Mouse (Mus musculus) olfactory bulb, adult 2 months (tissue): ENCODE measurements around the gene Zfp106.

ENCODE experiments used
- CTCF ChIP-seq: fragments of 200-500 bp; IDR thresholded peaks from 2 replicates; pipeline ENCODE4 v1.5.1; 2012; ENCODE audit warnings: low read depth, mild to moderate bottlenecking, low read length, moderate library complexity; ENCODE audit not compliant: insufficient read depth
- POLR2A ChIP-seq: fragments of 200-500 bp; IDR thresholded peaks from 2 replicates; pipeline ENCODE4 v1.6.1; 2012; ENCODE audit warnings: mild to moderate bottlenecking, low read depth, low read length, moderate library complexity; ENCODE audit not compliant: insufficient read depth

DNA sequence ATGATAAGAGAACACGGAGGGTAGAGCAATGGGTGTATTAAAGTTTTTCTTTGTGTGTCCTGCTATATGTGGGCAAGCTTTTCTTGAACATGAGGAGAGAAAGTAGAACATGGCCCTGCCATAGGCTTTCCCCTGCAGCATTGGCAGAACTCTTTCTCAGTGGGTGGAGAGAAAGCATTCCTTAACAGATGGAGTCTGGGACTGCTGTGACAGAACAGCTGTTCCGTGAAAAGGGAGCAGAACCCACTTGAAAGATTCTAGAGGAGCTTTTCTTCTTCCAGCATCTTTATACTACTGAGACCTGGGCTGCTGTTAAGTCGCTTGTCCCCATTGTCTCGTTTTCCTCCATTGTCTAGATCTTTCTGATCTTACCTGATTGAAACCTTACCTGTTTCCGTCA, 26.1 kb upstream of the Zfp106 start:
- TF ChIP-seq CTCF (no peak), POLR2A (no peak)
